Mouse (Mus musculus) hindbrain, embryonic 12.5 days (tissue): ENCODE results near the gene Hoxa4. TPM values are rescaled to one million over a fixed set of nuclear protein-coding genes. Genes with fewer than 3 reads are reported as not detected.
A peak's percentile ranks its signal among the peaks of the same experiment; 100 is the strongest.

Experiments used
- ATAC-seq: fragments of 200-750 bp; cut with Nextera tagmentation; 2 replicates; pipeline ENCODE4 v1.8.0; 2017; ENCODE audit warnings: moderate TSS enrichment; ENCODE audit not compliant: low FRiP score
- H3K27ac ChIP-seq: fragments of 300-500 bp; sonication (generic); 2 replicates; pipeline ENCODE4 v1.5.1; 2016; ENCODE audit warnings: mild to moderate bottlenecking
- H3K27me3 ChIP-seq: fragments of 300-500 bp; sonication (generic); 2 replicates; pipeline ENCODE4 v1.6.1; 2016; ENCODE audit warnings: mild to moderate bottlenecking
- H3K36me3 ChIP-seq: fragments of 300-500 bp; sonication (generic); 2 replicates; pipeline ENCODE4 v1.6.1; 2016; ENCODE audit warnings: mild to moderate bottlenecking
- H3K4me1 ChIP-seq: fragments of 300-500 bp; sonication (generic); 2 replicates; pipeline ENCODE4 v1.6.1; 2016
- H3K4me2 ChIP-seq: fragments of 300-500 bp; sonication (generic); replicated peaks from 2 replicates; pipeline ENCODE4 v1.6.1; 2016; ENCODE audit warnings: mild to moderate bottlenecking
- H3K4me3 ChIP-seq: fragments of 300-500 bp; sonication (generic); 2 replicates; pipeline ENCODE4 v1.5.1; 2016; ENCODE audit warnings: mild to moderate bottlenecking
- H3K9ac ChIP-seq: fragments of 300-500 bp; sonication (generic); 2 replicates; pipeline ENCODE4 v1.6.1; 2016; ENCODE audit warnings: mild to moderate bottlenecking, moderate library complexity
- H3K9me3 ChIP-seq: fragments of 300-500 bp; sonication (generic); replicated peaks from 2 replicates; pipeline ENCODE4 v1.6.1; 2016; ENCODE audit warnings: mild to moderate bottlenecking
- WGBS: fragments of 180-500 bp; shearing (Covaris S2); methylation state at CpG from one replicate; pipeline ENCODE4 v1.1.7; 2016; 5-methylcytosine and 5-hydroxymethylcytosine counted together
- microRNA counts: library from miRNA; unstranded; fragments of <30 nt; microRNA quantifications from one replicate; lab custom pipeline; 2017
- microRNA-seq: library from miRNA; unstranded; fragments of <30 nt; microRNA quantifications from one replicate; pipeline ENCODE4, GENCODE M21; 2017
- polyA plus RNA-seq: library from polyadenylated mRNA; unstranded; fragments of >200 nt; fragmentation: Nextera tagmentation; extraction: Ambion mirVana; gene quantifications from 2 replicates; pipeline ENCODE4 v1.2.1, GENCODE M21; 2016

Gene Hoxa4
- polyA plus RNA-seq, 1 experiment from 2014 or later = 6.9 TPM

DNA sequence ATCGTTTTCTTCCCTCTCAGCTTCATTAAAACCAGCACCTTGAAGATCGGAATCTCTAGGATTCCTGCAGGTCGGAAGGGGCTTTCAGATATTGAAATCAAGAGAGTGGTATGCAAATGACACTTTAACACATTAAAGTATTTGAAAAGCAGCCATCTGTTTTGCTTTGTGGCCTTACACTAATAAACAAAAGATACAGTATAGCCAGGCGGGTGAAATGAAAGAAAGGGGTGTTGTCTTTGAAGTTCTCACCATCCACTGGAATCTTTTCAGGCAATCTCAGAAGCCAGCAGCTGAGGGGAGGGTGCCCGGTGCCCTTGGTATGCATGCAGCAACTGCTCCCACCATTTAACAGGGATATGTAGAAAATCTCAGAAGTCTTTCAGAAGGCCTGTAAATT, 37.5 kb downstream of the Hoxa4 start:
- no peaks in the 10 kb centered on the region for H3K36me3 ChIP-seq
- no peak overlapping the region for H3K4me2 ChIP-seq
- H3K27me3 ChIP-seq = peaks cover 89% of the 10 kb centered on the region
- no peak overlapping the region for H3K9ac ChIP-seq
- no peaks in the 10 kb centered on the region for H3K9me3 ChIP-seq
- ATAC-seq = no peak
- no peak overlapping the region for H3K4me3 ChIP-seq
- peaks cover 10% of the 10 kb centered on the region for H3K4me1 ChIP-seq
- H3K27ac ChIP-seq = no peak overlapping the region
- 5% methylated on average over 5 of the region's 5 CpGs for WGBS

DNA sequence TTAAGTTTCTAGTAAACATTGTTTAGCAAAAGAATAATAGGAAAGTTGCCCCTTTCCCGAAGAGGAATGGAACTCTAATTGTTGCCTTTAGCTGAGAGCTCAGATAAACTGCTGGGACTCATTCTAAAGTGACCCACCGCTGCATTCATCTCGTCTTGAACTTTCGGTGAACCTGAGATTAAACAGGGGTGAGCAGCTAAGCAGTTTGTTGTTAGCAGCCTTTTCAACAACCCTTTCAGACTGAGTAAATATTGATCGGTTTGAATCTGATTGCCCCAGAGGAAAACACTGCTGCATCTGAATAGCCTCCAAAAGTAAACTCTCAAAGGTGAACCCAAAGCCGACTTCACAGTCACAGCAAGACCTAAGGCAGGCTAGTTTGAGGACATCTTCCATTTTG, 38.3 kb downstream of the Hoxa4 start:
- ATAC-seq = no peak
- Histone ChIP-seq H3K36me3 (no peaks in the 10 kb centered on the region), H3K4me2 (no peak overlapping the region), H3K27me3 (peaks cover 84% of the 10 kb centered on the region), H3K9me3 (no peaks in the 10 kb centered on the region), H3K4me3 (no peak overlapping the region), H3K4me1 (peaks cover 7% of the 10 kb centered on the region; the same call in 1 of the 2 replicates), H3K27ac (no peak overlapping the region), H3K9ac (no peak overlapping the region)
- WGBS = 2% methylated on average over 6 of the region's 6 CpGs

DNA sequence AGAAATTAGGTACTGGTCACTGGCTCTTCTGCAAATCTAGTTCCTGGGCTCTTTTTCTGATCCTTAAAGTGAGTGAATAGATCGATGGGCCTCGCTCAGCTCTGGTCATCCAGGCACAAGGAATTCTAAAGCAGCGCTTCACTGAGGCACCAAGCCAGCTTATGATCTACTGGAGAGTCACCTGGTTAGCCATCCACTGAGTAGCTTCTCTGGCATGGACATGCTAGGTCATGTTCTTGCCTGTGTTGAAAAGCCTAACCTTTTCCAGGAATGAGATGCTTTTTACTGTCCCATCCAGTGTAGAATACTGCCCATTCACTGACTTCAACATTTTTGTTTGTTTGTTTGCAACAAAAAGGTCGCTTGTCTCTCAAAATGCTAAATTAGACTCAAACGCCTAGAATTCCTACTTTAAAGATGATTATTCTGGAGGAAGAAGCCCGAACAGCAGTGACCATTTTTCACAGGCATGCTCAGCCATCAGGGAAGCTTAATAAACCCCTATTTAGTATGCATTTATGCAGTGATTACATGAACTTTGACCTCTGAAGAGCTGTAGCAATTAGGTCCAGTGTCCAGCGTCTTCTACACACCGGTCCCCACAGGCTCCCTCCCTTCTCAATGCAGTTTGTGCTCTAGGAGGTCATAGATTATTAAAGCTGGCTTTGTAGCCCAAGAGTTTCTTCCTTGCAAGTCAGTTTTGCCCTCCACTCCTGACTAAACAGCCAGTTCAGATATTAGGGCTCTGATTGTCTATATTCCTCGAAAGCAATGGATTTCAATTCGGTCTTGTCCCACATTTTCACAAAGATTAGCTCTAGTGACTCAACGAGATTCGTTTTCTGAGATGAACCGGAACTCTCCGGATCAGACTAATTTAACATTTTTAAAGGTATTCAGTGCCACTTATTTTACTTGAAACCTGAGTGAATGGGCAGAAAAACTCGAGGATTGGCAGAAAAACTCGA, 39.0 kb downstream of the Hoxa4 start:
- H3K27me3 ChIP-seq = peaks cover 82% of the 10 kb centered on the region
- no peaks in the 10 kb centered on the region for H3K9me3 ChIP-seq
- H3K4me3 ChIP-seq = no peak overlapping the region
- 0 out of 2 replicates have a peak, but pooled peaks cover 2% of the 10 kb centered on the region for H3K4me1 ChIP-seq
- 6% methylated on average over 16 of the region's 16 CpGs for WGBS
- H3K27ac ChIP-seq = no peak overlapping the region
- H3K4me2 ChIP-seq = no peak overlapping the region
- ATAC-seq = no peak
- H3K36me3 ChIP-seq = no peaks in the 10 kb centered on the region
- H3K9ac ChIP-seq = no peak overlapping the region

GRCm38 (mm10) chr6:52151571-52151970, 40.0 kb downstream of the Hoxa4 start:
- Histone ChIP-seq H3K4me2 (no peak overlapping the region), H3K9ac (no peak overlapping the region), H3K27me3 (peaks cover 80% of the 10 kb centered on the region), H3K27ac (no peak overlapping the region), H3K4me3 (no peak overlapping the region), H3K36me3 (no peaks in the 10 kb centered on the region), H3K4me1 (0 out of 2 replicates have a peak, but pooled peaks cover 2% of the 10 kb centered on the region), H3K9me3 (no peaks in the 10 kb centered on the region)
- WGBS = 16% methylated on average over 4 of the region's 4 CpGs
- no peak for ATAC-seq

- Histone ChIP-seq H3K9ac (no peak overlapping the region), H3K27ac (no peak overlapping the region), H3K4me2 (no peak overlapping the region), H3K9me3 (no peaks in the 10 kb centered on the region), H3K36me3 (no peaks in the 10 kb centered on the region), H3K4me3 (no peak overlapping the region), H3K27me3 (peaks cover 69% of the 10 kb centered on the region), H3K4me1 (0 out of 2 replicates have a peak, but pooled peaks cover 2% of the 10 kb centered on the region)
- ATAC-seq = no peak
- 3% methylated on average over 16 of the region's 16 CpGs for WGBS
Measured at GRCm38 (mm10) chr6:52150401-52150966, 41.1 kb downstream of the Hoxa4 start.

MicroRNAs encoded within 50 kb of the gene (microRNA counts, 519-probe panel; counts per million panel counts)
- microRNA mmu-miR-196b (lab: Ali Mortazavi, UCI) = 470 counts per million, percentile 58 among the panel's probes with 10 or more counts

Small RNA genes lying within 50 kb of the gene (microRNA-seq; reads per million reads assigned to microRNA genes)
- 38.8 reads per million, percentile 36 among the genes with 10 or more reads in this experiment for gene Mir196b

Other genes starting within 250 kb of the Hoxa4 start
- gene Skap2, start 179.2 kb downstream of the Hoxa4 start, polyA plus RNA-seq = 24.4 and 27.8 TPM in 2 replicates
- gene Hoxa1, start 33.4 kb downstream of the Hoxa4 start, polyA plus RNA-seq = 2.1 and 3.2 TPM in 2 replicates
- gene Hoxa2, start 26.9 kb downstream of the Hoxa4 start, polyA plus RNA-seq = 52.2 and 70.1 TPM in 2 replicates
- 5.6 and 6.9 TPM in 2 replicates for gene 5730596B20Rik, start 14.3 kb downstream of the Hoxa4 start, polyA plus RNA-seq
- gene Hoxa5, start 12.8 kb upstream of the Hoxa4 start, polyA plus RNA-seq = 53.4 and 82.9 TPM in 2 replicates
- gene Hoxa6, start 17.0 kb upstream of the Hoxa4 start, polyA plus RNA-seq = 18.7 and 20.5 TPM in 2 replicates
- 13.7 and 19.5 TPM in 2 replicates for gene Hoxa3, start 21.6 kb upstream of the Hoxa4 start, polyA plus RNA-seq
- not detected in 2 replicates for gene Gm28308, start 21.6 kb upstream of the Hoxa4 start, polyA plus RNA-seq
- 0.79 and 1.0 TPM in 2 replicates for gene Hoxa7, start 30.1 kb upstream of the Hoxa4 start, polyA plus RNA-seq
- 0.12 TPM in 1 of 2 replicates, not detected in the other for gene Hoxa9, start 39.3 kb upstream of the Hoxa4 start, polyA plus RNA-seq
- gene Hoxa10, start 49.1 kb upstream of the Hoxa4 start, polyA plus RNA-seq = not detected in 2 replicates
- gene Hoxa11, start 54.1 kb upstream of the Hoxa4 start, polyA plus RNA-seq = not detected in 2 replicates
- not detected in 2 replicates for gene Hoxa13, start 69.1 kb upstream of the Hoxa4 start, polyA plus RNA-seq
- 11.5 and 12.6 TPM in 2 replicates for gene Evx1, start 121.7 kb upstream of the Hoxa4 start, polyA plus RNA-seq